Mouse (Mus musculus): ENCODE measurements around the gene Mrgprh. TPM values are rescaled to one million over a fixed set of nuclear protein-coding genes. Genes with fewer than 3 reads are reported as not detected.

Mrgprh gene
- polyA plus RNA-seq, 1 experiment from 2014 or later = not detected

Small RNAs within 50 kb of the gene (microRNA-seq; reads per million reads assigned to microRNA genes)
- not detected for gene Gm24085

Other genes with a start within 250 kb of the Mrgprh start
- gene Slc22a1, start 200.2 kb upstream of the Mrgprh start, polyA plus RNA-seq (2015; fragmentation: Nextera tagmentation; extraction: Ambion mirVana) = not detected in 2 replicates
- gene Igf2r, start 106.4 kb upstream of the Mrgprh start, polyA plus RNA-seq (2015; fragmentation: Nextera tagmentation; extraction: Ambion mirVana) = 9.1 and 10.2 TPM in 2 replicates
- 0.12 TPM in 1 of 2 replicates, not detected in the other for gene Mas1, start 7.9 kb upstream of the Mrgprh start, polyA plus RNA-seq (2015; fragmentation: Nextera tagmentation; extraction: Ambion mirVana)
- gene Pnldc1, start 34.2 kb downstream of the Mrgprh start, polyA plus RNA-seq (2015; fragmentation: Nextera tagmentation; extraction: Ambion mirVana) = 1.7 and 2.5 TPM in 2 replicates
- 324 and 343 TPM in 2 replicates for gene Tcp1, start 39.7 kb downstream of the Mrgprh start, polyA plus RNA-seq (2015; fragmentation: Nextera tagmentation; extraction: Ambion mirVana)
- 118 and 125 TPM in 2 replicates for gene Mrpl18, start 40.3 kb downstream of the Mrgprh start, polyA plus RNA-seq (2015; fragmentation: Nextera tagmentation; extraction: Ambion mirVana)
- 0.39 and 1.2 TPM in 2 replicates for gene Acat3, start 64.6 kb downstream of the Mrgprh start, polyA plus RNA-seq (2015; fragmentation: Nextera tagmentation; extraction: Ambion mirVana)
- 331 and 333 TPM in 2 replicates for gene Acat2, start 84.7 kb downstream of the Mrgprh start, polyA plus RNA-seq (2015; fragmentation: Nextera tagmentation; extraction: Ambion mirVana)
- gene Wtap, start 118.1 kb downstream of the Mrgprh start, polyA plus RNA-seq (2015; fragmentation: Nextera tagmentation; extraction: Ambion mirVana) = 123 and 124 TPM in 2 replicates
- 134 and 143 TPM in 2 replicates for gene Sod2, start 130.8 kb downstream of the Mrgprh start, polyA plus RNA-seq (2015; fragmentation: Nextera tagmentation; extraction: Ambion mirVana)
- gene Gpr31b, start 176.3 kb downstream of the Mrgprh start, polyA plus RNA-seq (2015; fragmentation: Nextera tagmentation; extraction: Ambion mirVana) = 0.22 and 0.35 TPM in 2 replicates
- 0.10 and 0.21 TPM in 2 replicates for gene Tcp10b, start 185.1 kb downstream of the Mrgprh start, polyA plus RNA-seq (2015; fragmentation: Nextera tagmentation; extraction: Ambion mirVana)